Mouse (Mus musculus) embryonic stem cell, embryonic (primary cell): ENCODE data around the gene Prkd2.

Experiments used
- CTCF ChIA-PET, 4 experiments: fragments of 300-600 bp in 2 of 4; fragments of 350-600 bp in 2 of 4; sonication (Branson Sonifier 250); formaldehyde crosslinking; loops; one replicate each; lab custom pipeline; 2022; ENCODE audit warnings: inconsistent platforms in 2 of 4; lab: Charles Lee
- POLR2A ChIA-PET, 4 experiments: fragments of 300-600 bp in 2 of 4; fragments of 350-600 bp in 2 of 4; sonication (Branson Sonifier 250); formaldehyde crosslinking; loops; one replicate each; lab custom pipeline; 2022; ENCODE audit warnings: antibody characterized with exemption in 4 of 4, inconsistent platforms in 1 of 4; lab: Charles Lee

The Prkd2 gene

DNA sequence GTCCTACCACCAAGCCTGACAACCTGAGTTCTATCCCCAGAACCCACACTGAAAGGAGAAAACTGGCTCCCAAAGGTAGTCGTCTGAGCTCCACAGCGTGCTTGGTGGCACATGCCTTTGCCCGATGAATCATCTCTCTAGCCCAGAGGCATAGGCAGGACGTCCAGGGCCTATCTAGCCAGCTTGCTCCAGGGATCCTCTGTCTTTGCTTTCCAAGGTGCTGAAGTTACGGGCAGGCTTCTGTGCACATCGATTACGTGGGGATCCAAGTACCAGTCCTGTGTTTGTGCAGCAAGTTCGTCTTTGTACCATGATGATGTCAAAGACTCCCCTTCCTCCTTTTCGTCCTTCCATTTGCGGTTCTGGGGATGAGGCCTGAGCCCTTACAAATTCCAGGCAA is 28.9 kb downstream of the Prkd2 start:
- POLR2A ChIA-PET: interaction anchor here (0.7 to 1.7 kb wide), 5 partner anchors 9 to 29 kb away, joined by 3 to 5 read pairs (median 4); partner anchors contain the start of genes Gng8 (in 2 of the 4) and Prkd2 (in 1 of the 4)
- CTCF ChIA-PET: interaction anchor here (0.6 to 1.9 kb wide), 6 partner anchors 11 to 57 kb away, joined by 3 to 5 read pairs (median 3); no protein-coding TSS in a partner anchor

DNA sequence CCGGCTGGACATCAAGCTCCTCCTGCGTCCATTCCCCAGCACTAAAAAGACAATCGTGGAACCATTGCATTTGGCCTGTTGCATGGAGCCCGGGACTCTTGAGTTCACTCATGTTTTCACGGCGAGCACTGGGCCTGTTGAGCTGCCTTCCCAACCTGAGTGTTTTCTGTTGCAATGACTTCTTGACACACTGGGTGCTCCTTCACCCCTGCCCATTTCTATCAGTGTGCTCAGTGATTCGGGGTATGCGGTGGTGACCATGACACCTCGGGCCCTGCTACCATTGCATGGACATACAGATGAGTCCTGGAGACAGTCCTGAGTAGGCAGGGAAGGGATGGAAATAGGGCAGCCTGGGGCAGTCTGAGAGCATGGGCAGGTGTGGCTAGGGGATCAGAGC is 29.8 kb downstream of the Prkd2 start:
- CTCF ChIA-PET: interaction anchor here in 3 of 4 experiments (0.8 to 1.9 kb wide), 5 partner anchors 11 to 47 kb away, joined by 3 to 4 read pairs (median 3); partner anchors contain the start of gene Gng8 (in 1 of the 3)
- POLR2A ChIA-PET: interaction anchor here in 3 of 4 experiments (0.7 to 1.7 kb wide), 4 partner anchors 10 to 24 kb away, joined by 3 to 4 read pairs (median 3); partner anchors contain the start of gene Gng8 (in 1 of the 3)

DNA sequence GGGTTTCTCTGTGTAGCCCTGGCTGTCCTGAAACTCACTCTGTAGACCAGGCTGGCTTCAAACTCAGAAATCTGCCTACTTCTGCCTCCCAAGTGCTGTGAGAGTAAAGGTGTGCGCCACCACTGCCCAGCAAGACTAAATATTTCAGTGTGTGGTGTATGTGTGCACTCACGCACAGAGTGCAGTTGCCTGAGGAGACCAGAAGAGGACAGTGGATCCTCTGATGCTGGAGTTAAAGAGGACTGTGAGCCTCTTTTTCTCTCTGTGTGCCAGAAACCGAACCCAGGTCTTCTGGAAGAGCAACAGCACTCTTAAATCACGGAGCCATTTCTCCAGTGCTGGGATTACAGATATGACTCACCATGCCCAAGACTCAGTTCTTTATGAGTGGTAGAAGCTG is 30.7 kb downstream of the Prkd2 start:
- ChIA-PET CTCF (interaction anchor here (0.6 to 4.1 kb wide), 25 partner anchors 9 to 812 kb away, joined by 3 to 78 read pairs (median 5); partner anchors contain the start of genes Gng8 (in 3 of the 4), Prkd2 (in 1 of the 4) and Zfp541 (in 1 of the 4)), POLR2A (interaction anchor here in 3 of 4 experiments (0.6 to 3.6 kb wide), 16 partner anchors 10 to 183 kb away, joined by 3 to 20 read pairs (median 7); partner anchors contain the start of genes Gng8 (in 2 of the 3), Ptgir (in 1 of the 3) and Slc1a5 (in 1 of the 3))

- CTCF ChIA-PET: interaction anchor here (0.6 to 4.1 kb wide), 48 partner anchors 8 to 245 kb away, joined by 3 to 78 read pairs (median 5); partner anchors contain the start of genes Gng8 (in 3 of the 4), Calm3 (in 1 of the 4), Prkd2 (in 1 of the 4) and Psg16 (in 1 of the 4)
- POLR2A ChIA-PET: interaction anchor here (0.5 to 3.6 kb wide), 49 partner anchors 8 to 914 kb away, joined by 3 to 29 read pairs (median 5); partner anchors contain the start of genes Gng8 (in 3 of the 4), Slc1a5 (in 3 of the 4), Calm3 (in 2 of the 4) and Ptgir (in 1 of the 4)
These were observed 31.5 kb downstream of the Prkd2 start for GRCm38 (mm10) chr7:16874190-16874589.

GRCm38 (mm10) chr7:16874756-16875309 is 32.1 kb downstream of the Prkd2 start:
- ChIA-PET POLR2A (interaction anchor here (0.5 to 3.6 kb wide), 47 partner anchors 9 to 915 kb away, joined by 3 to 29 read pairs (median 5); partner anchors contain the start of genes Gng8 (in 4 of the 4), Slc1a5 (in 3 of the 4), Calm3 (in 2 of the 4) and Ap2s1 (in 1 of the 4)), CTCF (interaction anchor here (0.6 to 4.1 kb wide), 45 partner anchors 9 to 245 kb away, joined by 3 to 78 read pairs (median 5); partner anchors contain the start of genes Gng8 (in 4 of the 4), Calm3 (in 1 of the 4), Prkd2 (in 1 of the 4) and Psg16 (in 1 of the 4))

- ChIA-PET CTCF (interaction anchor here (0.6 to 4.1 kb wide), 37 partner anchors 9 to 246 kb away, joined by 3 to 78 read pairs (median 6); partner anchors contain the start of genes Gng8 (in 4 of the 4), Calm3 (in 1 of the 4) and Psg16 (in 1 of the 4)), POLR2A (interaction anchor here (0.5 to 3.6 kb wide), 39 partner anchors 9 to 181 kb away, joined by 3 to 29 read pairs (median 5); partner anchors contain the start of genes Gng8 (in 4 of the 4), Slc1a5 (in 3 of the 4), Calm3 (in 2 of the 4) and Ap2s1 (in 1 of the 4))
These were observed 32.4 kb downstream of the Prkd2 start, which contains the start of gene Dact3 for GRCm38 (mm10) chr7:16875310-16875325. Gene Dact3, plus strand, starts transcription at chr7:16875317.

DNA sequence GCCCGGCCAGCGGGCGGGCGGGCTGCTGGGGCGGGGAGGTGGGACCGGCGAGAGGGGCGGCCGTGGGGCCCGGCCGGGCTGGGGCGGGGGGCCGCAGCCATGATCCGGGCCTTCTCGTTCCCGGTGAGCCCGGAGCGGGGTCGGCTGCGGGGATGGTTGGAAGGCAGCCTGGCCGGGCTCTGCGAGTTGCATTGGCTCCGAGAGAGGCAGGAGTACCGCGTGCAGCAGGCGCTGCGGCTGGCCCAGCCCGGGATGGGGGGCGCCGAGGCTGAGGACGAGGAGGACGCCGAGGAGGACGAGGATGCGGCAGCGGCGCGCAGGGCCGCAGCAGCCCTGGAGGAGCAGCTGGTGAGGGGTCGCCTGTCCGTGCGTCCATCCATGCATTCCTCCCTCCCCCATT is 32.6 kb downstream of the Prkd2 start:
- CTCF ChIA-PET: interaction anchor here in 3 of 4 experiments (0.6 to 4.1 kb wide), 34 partner anchors 9 to 246 kb away, joined by 3 to 78 read pairs (median 6); partner anchors contain the start of genes Gng8 (in 3 of the 3), Calm3 (in 1 of the 3) and Psg16 (in 1 of the 3)
- POLR2A ChIA-PET: interaction anchor here (0.5 to 3.6 kb wide), 40 partner anchors 9 to 181 kb away, joined by 3 to 29 read pairs (median 5); partner anchors contain the start of genes Gng8 (in 4 of the 4), Slc1a5 (in 3 of the 4), Calm3 (in 2 of the 4) and Ap2s1 (in 1 of the 4)

- CTCF ChIA-PET: interaction anchor here in 1 of 4 experiments (1.0 to 4.1 kb wide), 6 partner anchors 15 to 247 kb away, joined by 5 to 78 read pairs (median 14); partner anchors contain the start of gene Gng8
These were observed 33.3 kb downstream of the Prkd2 start for GRCm38 (mm10) chr7:16876006-16876405.

GRCm38 (mm10) chr7:16876608-16877007 is 33.9 kb downstream of the Prkd2 start:
- POLR2A ChIA-PET: interaction anchor here in 3 of 4 experiments (0.8 to 3.6 kb wide), 7 partner anchors 8 to 27 kb away, joined by 3 to 20 read pairs (median 7); partner anchors contain the start of gene Gng8 (in 2 of the 3)

More at GRCm38 (mm10) chr7:16876006-16876405, 33.3 kb downstream of the Prkd2 start:
- POLR2A ChIA-PET: interaction anchor here in 3 of 4 experiments (0.7 to 3.6 kb wide), 9 partner anchors 9 to 146 kb away, joined by 3 to 20 read pairs (median 7); partner anchors contain the start of gene Gng8 (in 2 of the 3)

DNA sequence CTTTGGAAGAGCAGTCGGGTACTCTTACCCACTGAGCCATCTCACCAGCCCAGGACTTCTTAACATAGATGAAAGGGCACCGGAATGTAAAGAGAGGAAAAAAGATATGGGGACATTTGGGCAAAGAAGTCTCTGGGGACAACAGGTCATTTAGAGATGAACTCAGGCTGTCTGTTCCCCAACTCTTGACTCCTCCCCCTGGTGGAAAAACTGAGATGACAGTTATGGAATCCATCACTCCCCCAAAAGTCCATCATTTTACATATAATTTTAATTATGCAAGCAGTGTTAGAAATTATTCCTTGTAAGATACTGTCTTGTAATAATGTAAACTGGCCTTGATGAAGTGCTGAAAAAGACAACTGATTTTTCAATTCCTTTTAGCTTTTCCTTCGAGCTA is 35.0 kb downstream of the Prkd2 start:
- ChIA-PET CTCF (interaction anchor here in 2 of 4 experiments (0.7 to 1.0 kb wide), 2 partner anchors 13 to 17 kb away, joined by 3 read pairs; no protein-coding TSS in a partner anchor), POLR2A (interaction anchor here in 1 of 4 experiments (2.7 kb wide), 1 partner anchor 14 kb away, joined by 9 read pairs; the partner anchor contains the start of gene Gng8)

More at GRCm38 (mm10) chr7:16876608-16877007, 33.9 kb downstream of the Prkd2 start:
- CTCF ChIA-PET: interaction anchor here in 1 of 4 experiments (1.0 to 4.1 kb wide), 4 partner anchors 15 to 60 kb away, joined by 5 to 78 read pairs (median 10); partner anchors contain the start of gene Gng8

DNA sequence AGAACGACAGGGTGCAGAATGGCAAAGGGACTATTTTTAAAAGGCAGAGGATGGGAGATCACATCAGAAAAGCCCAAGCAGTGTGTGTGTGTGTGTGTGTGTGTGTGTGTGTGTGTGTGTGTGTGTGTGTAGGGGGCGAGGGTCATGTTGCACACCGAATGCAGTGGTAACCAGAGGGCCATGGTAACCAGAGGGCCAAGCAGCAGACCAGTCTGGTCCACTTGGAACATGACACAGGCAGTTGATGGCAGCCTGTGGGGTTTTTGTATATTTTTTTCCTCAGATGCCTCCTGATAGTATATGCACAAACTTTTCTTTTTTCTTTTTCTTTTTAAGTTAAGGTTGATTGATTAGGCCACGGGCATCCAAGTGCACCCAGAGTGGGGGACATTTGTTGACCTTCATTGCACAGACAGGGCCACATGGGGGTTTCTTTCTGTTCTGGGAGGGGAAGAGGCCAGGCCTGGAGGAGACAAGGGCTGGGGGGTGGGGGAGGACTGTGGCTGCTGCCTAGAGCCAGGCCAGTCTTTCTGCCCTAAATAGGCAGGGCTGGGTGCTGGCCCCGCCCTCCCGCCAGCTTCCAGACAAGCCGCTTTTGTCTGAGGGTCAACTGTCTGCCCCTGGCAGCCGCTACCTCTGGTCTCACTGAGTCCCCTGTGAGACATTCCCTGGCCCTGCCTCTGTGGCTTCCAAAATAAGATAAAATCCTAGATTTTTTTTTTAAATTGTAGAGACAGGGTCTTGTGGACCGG is 37.3 kb downstream of the Prkd2 start:
- CTCF ChIA-PET: interaction anchor here in 2 of 4 experiments (0.5 to 2.1 kb wide), 2 partner anchors 15 to 128 kb away, joined by 4 to 8 read pairs; no protein-coding TSS in a partner anchor
- POLR2A ChIA-PET: interaction anchor here in 2 of 4 experiments (0.6 to 2.2 kb wide), 4 partner anchors 12 to 88 kb away, joined by 3 to 10 read pairs (median 4); partner anchors contain the start of genes Gng8 (in 1 of the 2) and Ptgir (in 1 of the 2)

- ChIA-PET POLR2A (interaction anchor here in 2 of 4 experiments (0.6 to 2.2 kb wide), 6 partner anchors 11 to 88 kb away, joined by 3 to 10 read pairs (median 4); partner anchors contain the start of genes Gng8 (in 1 of the 2) and Ptgir (in 1 of the 2)), CTCF (interaction anchor here in 3 of 4 experiments (0.5 to 3.0 kb wide), 5 partner anchors 11 to 127 kb away, joined by 4 to 11 read pairs (median 5); partner anchors contain the start of gene Gng8 (in 1 of the 3))
These were observed 37.9 kb downstream of the Prkd2 start for GRCm38 (mm10) chr7:16880615-16881014.

GRCm38 (mm10) chr7:16883162-16883561 is 40.5 kb downstream of the Prkd2 start:
- ChIA-PET POLR2A (interaction anchor here in 3 of 4 experiments (1.6 to 2.9 kb wide), 3 partner anchors 9 to 14 kb away, joined by 5 to 8 read pairs (median 6); partner anchors contain the start of gene Gng8 (in 1 of the 3)), CTCF (interaction anchor here (0.6 to 3.0 kb wide), 7 partner anchors 9 to 41 kb away, joined by 3 to 15 read pairs (median 4); partner anchors contain the start of genes Gng8 (in 3 of the 4) and Dact3 (in 1 of the 4))

- ChIA-PET POLR2A (interaction anchor here in 3 of 4 experiments (0.6 to 2.9 kb wide), 13 partner anchors 8 to 598 kb away, joined by 3 to 8 read pairs (median 4); partner anchors contain the start of genes Calm3 (in 2 of the 3), Dact3 (in 2 of the 3) and Ccdc9 (in 1 of the 3)), CTCF (interaction anchor here in 2 of 4 experiments (0.9 to 2.1 kb wide), 8 partner anchors 10 to 118 kb away, joined by 3 to 15 read pairs (median 4); partner anchors contain the start of genes Calm3 (in 1 of the 2), Dact3 (in 1 of the 2) and Pnmal2 (in 1 of the 2))
These were observed 41.6 kb downstream of the Prkd2 start for GRCm38 (mm10) chr7:16884334-16884733.

GRCm38 (mm10) chr7:16885271-16885776 is 42.6 kb downstream of the Prkd2 start:
- CTCF ChIA-PET: interaction anchor here in 1 of 4 experiments (0.7 to 1.7 kb wide), 6 partner anchors 10 to 117 kb away, joined by 3 to 5 read pairs (median 3); partner anchors contain the start of genes Calm3 and Pnmal2
- POLR2A ChIA-PET: interaction anchor here in 3 of 4 experiments (0.8 to 2.9 kb wide), 8 partner anchors 9 to 15 kb away, joined by 3 to 8 read pairs (median 4); partner anchors contain the start of gene Dact3 (in 2 of the 3)

DNA sequence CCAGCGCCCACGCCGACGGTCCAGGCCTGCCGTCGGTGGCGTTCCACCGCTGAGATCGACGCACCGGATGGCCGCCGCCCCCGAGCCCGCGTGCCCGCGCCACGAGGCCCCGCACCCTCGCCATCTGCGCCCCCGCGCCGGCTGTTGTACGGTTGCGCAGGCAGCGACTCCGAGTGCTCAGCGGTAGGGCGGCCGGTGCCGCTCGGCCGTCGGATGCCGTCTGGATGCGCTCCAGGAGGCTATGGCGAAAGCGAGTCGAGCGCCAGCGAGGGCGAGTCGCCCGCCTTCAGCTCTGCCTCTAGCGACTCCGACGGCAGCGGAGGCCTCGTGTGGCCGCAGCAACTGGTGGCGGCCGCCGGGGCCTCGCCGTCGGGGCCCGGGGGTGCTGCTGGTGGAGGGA is 43.2 kb downstream of the Prkd2 start:
- ChIA-PET POLR2A (interaction anchor here in 3 of 4 experiments (0.6 to 1.6 kb wide), 3 partner anchors 11 to 163 kb away, joined by 3 to 4 read pairs (median 4); partner anchors contain the start of gene Dact3 (in 1 of the 3)), CTCF (interaction anchor here in 1 of 4 experiments (1.0 kb wide), 1 partner anchor 9 kb away, joined by 4 read pairs; no protein-coding TSS in a partner anchor)
